Mouse (Mus musculus) megakaryocyte, embryonic 14.5 days (primary cell): ENCODE measurements around the gene Ttc21b. TPM values are rescaled to one million over a fixed set of nuclear protein-coding genes. Genes with fewer than 3 reads are reported as not detected.

ENCODE experiments used
- H3K27me3 ChIP-seq: replicated peaks from 2 replicates; pipeline ENCODE3; 2012; ENCODE audit warnings: inconsistent platforms
- H3K36me3 ChIP-seq: replicated peaks from 2 replicates; pipeline ENCODE3; 2012; ENCODE audit warnings: low read length, inconsistent platforms, mixed read lengths
- H3K4me1 ChIP-seq: 2 replicates; pipeline ENCODE4 v1.6.1; 2012; ENCODE audit warnings: inconsistent platforms
- H3K4me3 ChIP-seq: replicated peaks from 2 replicates; pipeline ENCODE3; 2012; ENCODE audit warnings: moderate library complexity, mild to moderate bottlenecking, inconsistent platforms
- H3K9me3 ChIP-seq: 2 replicates; pipeline ENCODE4 v1.6.1; 2012; ENCODE audit warnings: inconsistent platforms
- FLI1 ChIP-seq: IDR thresholded peaks from 2 replicates; pipeline ENCODE4 v1.6.1; 2012; ENCODE audit warnings: low read length, inconsistent platforms, mixed read lengths
- GATA1 ChIP-seq: IDR thresholded peaks from 3 replicates; pipeline ENCODE4 v1.6.1; 2012; ENCODE audit warnings: mixed read lengths, low read length, inconsistent platforms, borderline replicate concordance
- polyA plus RNA-seq: library from polyadenylated mRNA; stranded (reverse); fragments of >175 nt; gene quantifications from 2 replicates; pipeline ENCODE4 v1.2.3, GENCODE M21; 2012; ENCODE audit warnings: low replicate concordance; ENCODE audit not compliant: insufficient read depth

Gene Ttc21b
- polyA plus RNA-seq, 1 experiment = 0.39 TPM

GRCm38 (mm10) chr2:66144770-66145169 lies 111.6 kb downstream of the Ttc21b start:
- Histone ChIP-seq H3K4me3 (no peak overlapping the region), H3K36me3 (no peaks in the 10 kb centered on the region), H3K4me1 (no peaks in the 10 kb centered on the region), H3K27me3 (no peaks in the 10 kb centered on the region), H3K9me3 (no peaks in the 10 kb centered on the region)
- TF ChIP-seq FLI1 = no peak
- TF ChIP-seq GATA1 = no peak

GRCm38 (mm10) chr2:66143284-66143683 lies 113.1 kb downstream of the Ttc21b start:
- Histone ChIP-seq H3K4me1 (no peaks in the 10 kb centered on the region), H3K27me3 (no peaks in the 10 kb centered on the region), H3K4me3 (no peak overlapping the region), H3K36me3 (no peaks in the 10 kb centered on the region), H3K9me3 (no peaks in the 10 kb centered on the region)
- TF ChIP-seq GATA1 (no peak), FLI1 (no peak)

GRCm38 (mm10) chr2:66142711-66143110 lies 113.7 kb downstream of the Ttc21b start:
- Histone ChIP-seq H3K27me3 (no peaks in the 10 kb centered on the region), H3K4me1 (no peaks in the 10 kb centered on the region), H3K4me3 (no peak overlapping the region), H3K36me3 (no peaks in the 10 kb centered on the region), H3K9me3 (no peaks in the 10 kb centered on the region)
- TF ChIP-seq FLI1 (no peak), GATA1 (no peak)

- Histone ChIP-seq H3K9me3 (no peaks in the 10 kb centered on the region), H3K27me3 (no peaks in the 10 kb centered on the region), H3K36me3 (no peaks in the 10 kb centered on the region), H3K4me3 (no peak overlapping the region), H3K4me1 (no peaks in the 10 kb centered on the region)
- no peak for TF ChIP-seq FLI1
- no peak for TF ChIP-seq GATA1
Measured at GRCm38 (mm10) chr2:66142268-66142667, 114.1 kb downstream of the Ttc21b start.

GRCm38 (mm10) chr2:66140246-66140645 lies 116.2 kb downstream of the Ttc21b start:
- Histone ChIP-seq H3K4me1 (no peaks in the 10 kb centered on the region), H3K27me3 (no peaks in the 10 kb centered on the region), H3K9me3 (no peaks in the 10 kb centered on the region), H3K4me3 (no peak overlapping the region), H3K36me3 (no peaks in the 10 kb centered on the region)
- TF ChIP-seq FLI1 = no peak
- no peak for TF ChIP-seq GATA1

Other genes with a start within 250 kb of the Ttc21b start
- not detected in 2 replicates for gene Galnt3, start 131.6 kb downstream of the Ttc21b start, polyA plus RNA-seq
- gene Scn1a, start 184.2 kb upstream of the Ttc21b start, polyA plus RNA-seq = 0.06 TPM in 1 of 2 replicates, not detected in the other